Mouse (Mus musculus) regulatory T cell (primary cell): ENCODE measurements around the gene Atp7a.

Source experiments
- in situ Hi-C: fragments of 300-600 bp; cut with MboI, MseI; formaldehyde crosslinking; loops from one replicate; pipeline ENCODE4 v1.15.1; 2025; ENCODE audit warnings: high pct_unique_total_duplicates

Atp7a gene

DNA sequence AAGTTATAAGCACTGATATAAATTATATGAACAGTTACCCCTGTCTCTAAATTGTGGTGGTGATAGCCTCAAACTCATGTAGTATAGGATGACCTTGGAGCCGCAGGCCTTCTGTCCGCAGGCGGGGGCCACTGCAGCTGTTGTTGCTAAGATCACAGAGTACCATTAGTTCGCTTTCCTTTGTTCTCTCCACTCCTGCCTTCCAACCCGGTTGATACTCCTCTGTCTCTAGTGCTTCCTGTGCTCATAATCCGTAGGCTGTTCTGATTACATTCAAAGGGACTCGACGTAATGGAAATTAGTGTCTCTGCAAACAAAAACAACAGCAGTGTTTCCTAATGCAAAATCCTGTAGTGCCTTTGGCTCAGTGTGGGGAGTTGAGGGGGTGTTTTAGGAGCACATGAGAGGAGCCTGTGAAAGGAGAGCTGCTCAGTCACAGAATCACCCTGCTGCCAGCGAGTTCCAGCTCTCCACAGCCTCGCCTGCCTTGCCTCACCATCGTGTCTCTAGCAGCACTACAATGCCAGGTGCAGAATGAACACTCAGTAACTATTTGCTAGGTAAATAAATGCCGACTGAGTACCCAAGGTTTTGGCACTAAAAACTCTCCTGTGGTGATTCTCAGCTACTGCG is 53.9 kb downstream of the Atp7a start:
- in situ Hi-C loops = no loop called here

DNA sequence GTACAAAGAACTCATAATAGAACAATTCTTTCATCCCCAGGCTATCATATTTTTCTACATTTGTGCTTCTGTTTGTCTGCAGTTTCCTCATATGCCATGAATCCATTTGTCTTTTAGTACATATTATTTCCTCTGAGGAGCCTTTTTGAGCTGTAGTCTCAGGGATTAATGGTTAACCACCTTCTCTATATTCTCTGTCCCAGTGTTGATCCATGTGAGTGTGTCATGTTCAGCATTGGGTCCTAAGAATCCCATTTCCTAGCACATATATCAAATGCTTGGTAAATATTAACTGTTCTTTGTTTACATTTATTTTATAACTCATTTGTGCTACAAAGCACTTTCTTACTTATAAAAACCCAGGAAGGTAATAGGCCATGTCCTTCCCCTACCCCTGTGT is 55.4 kb downstream of the Atp7a start:
- in situ Hi-C loops = no loop called here

DNA sequence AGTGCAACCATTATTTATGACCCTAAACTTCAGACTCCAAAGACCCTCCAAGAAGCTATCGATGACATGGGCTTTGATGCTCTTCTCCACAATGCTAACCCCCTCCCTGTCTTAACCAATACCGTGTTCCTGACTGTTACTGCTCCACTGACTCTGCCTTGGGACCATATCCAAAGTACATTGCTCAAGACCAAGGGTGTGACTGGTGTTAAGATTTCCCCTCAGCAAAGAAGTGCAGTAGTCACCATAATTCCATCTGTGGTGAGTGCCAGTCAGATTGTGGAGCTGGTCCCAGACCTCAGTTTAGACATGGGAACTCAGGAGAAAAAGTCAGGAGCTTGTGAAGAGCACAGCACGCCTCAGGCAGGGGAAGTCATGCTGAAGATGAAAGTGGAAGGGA is 58.1 kb downstream of the Atp7a start:
- in situ Hi-C loops = no loop called here

DNA sequence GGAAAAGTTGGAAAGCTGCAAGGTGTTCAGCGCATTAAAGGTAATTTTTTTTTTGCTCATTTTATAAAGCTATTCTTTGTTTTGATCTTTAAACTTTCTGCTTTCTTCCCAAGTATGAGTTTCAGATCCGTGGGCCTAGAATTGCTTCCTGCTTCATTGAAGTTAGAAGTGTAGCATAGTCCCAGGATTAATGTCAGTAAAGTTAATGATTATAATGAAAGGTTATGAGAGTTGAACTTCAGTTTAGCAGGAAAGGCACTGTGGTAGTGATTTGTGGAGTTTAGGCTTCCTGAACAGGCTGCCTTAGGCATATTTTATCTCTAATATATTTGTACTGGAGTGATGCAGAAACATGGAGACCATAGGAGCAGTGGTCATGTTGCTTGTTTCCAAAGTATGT is 58.5 kb downstream of the Atp7a start:
- in situ Hi-C loops = no loop called here

DNA sequence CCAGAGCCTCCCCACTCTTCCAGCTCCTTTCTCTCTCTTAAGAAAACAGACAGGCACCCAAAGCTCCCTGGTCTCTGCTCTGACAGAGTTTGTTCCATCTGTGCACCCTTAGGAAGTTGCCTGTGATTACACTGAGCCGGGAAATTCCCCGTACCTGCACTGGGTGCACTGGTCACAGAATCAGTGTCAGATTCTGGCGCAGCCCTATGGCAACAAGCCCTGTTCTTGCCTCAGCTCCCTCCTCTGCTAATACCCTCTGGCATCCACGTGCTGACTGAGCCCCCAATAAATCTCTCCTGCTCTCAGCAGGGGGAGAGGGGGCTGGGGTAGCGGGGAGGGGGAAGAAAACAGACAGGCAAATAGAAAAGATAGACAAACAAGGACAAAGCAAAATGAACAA is 65.9 kb downstream of the Atp7a start:
- in situ Hi-C loops = no loop called here

DNA sequence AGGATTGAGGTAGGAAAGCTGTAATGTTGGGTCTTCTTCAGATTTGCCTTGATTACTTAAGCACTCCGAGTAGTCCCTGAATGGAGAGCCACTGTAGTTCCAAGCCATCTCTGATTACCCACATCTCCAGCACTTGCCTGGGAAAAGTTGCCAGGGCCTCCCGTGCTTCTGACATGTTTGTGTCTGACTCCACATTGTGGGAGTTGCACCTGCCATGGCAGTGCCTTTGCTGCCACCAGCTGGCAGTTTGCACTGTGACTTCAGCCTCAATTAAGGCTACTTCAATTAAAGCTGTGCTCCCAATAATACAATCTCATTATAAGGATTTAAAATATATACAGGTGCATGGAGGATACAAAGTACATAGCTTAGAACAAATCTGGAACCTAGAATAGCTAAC is 78.4 kb downstream of the Atp7a start:
- in situ Hi-C loops = loop anchor here (10.0 kb wide), 1 partner anchor 1359 kb away; no protein-coding TSS in a partner anchor

DNA sequence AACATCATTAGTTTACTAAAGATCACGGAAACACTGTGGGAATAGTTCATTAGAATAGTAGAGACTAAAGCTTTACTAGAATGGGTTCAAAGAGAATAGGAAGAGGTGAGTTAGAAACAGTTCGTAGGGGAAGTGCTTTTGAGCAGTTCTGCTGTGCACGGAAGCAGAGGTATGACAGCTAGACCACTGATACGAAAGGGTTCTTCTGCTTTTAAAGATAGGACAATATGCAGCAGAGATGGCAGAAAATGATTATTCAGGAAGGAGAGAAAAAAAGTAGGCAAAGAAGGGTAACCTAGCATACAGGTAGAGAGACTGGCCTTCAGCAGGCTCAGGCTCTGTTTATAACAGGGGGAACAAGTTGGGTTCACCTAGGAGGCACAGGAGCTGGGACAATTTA is 86.8 kb downstream of the Atp7a start:
- in situ Hi-C loops = no loop called here

DNA sequence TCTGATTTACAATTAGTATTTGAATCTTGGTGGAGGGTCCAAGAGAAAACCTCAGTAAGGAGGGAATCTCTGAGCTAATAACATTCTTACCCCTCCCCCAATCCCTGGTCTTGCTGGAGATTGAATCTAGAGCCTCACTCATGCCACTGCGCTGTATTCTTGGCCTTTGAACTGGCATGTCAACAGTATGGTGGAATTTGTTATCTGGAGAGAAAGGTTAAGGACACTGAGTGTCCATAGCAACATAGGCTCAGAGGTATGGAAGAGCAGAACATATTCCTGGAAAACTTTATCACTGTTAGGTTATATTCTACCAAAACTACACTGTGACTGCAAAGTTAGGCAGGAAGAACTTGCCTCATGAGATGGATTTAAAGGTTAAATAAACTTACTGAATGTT is 87.6 kb downstream of the Atp7a start:
- in situ Hi-C loops = no loop called here

DNA sequence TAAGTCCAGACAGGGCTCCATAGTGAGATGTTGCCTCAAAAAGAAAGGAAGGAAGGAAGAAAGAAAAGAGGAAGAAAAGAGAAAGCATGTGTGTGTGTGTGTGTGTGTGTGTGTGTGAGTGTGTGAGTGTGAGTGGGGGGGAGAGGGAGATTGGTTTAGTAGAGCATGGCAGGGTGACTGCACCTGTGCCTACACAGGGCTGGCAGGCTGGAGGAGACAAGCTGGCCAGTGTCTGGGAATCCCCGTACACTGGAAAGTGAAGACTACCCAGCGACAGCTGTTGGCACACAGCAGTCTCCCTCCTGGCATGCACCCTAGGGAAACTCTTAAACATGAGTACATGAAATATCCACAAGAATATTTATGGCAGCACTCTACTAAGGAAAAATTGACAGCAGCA is 95.7 kb downstream of the Atp7a start:
- in situ Hi-C loops = no loop called here

DNA sequence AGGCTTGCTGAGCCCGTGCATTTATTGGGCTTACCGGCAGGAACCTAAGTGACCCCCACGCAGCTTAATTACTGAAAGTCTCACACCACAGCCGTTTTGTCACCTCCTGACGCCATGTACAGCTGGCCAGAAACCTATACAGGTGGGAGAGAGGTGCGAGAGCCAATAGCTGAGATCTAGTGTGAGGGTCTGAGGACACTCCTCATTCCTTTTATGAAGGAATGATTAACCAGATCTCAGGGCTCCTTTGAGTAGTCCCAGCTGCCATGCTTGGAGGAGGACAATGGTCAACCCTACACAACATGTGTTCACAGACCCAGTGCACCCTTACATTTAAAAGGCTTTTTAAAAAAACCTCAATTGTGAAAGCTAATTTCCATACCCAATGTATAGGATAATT is 101.2 kb downstream of the Atp7a start:
- in situ Hi-C loops = no loop called here

DNA sequence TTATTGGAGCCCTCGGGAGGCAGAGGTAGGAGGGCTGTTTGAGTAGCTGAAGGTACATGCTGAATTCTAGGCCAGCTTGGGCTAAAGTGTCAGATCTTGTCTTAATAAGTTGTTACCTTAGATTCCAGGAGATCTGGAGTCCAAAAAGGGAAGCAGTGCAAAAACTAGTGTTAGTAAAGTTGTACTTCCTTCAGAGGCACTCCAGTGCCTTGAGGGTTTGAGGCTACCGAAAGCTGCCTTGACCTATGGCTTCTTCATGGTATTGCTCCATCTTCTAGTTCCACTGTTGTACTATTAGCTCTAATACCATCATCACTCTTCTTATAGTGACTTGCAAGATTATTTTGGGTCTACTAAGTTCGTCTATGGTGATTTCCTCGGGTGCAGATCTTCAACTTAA is 102.8 kb downstream of the Atp7a start:
- in situ Hi-C loops = no loop called here

DNA sequence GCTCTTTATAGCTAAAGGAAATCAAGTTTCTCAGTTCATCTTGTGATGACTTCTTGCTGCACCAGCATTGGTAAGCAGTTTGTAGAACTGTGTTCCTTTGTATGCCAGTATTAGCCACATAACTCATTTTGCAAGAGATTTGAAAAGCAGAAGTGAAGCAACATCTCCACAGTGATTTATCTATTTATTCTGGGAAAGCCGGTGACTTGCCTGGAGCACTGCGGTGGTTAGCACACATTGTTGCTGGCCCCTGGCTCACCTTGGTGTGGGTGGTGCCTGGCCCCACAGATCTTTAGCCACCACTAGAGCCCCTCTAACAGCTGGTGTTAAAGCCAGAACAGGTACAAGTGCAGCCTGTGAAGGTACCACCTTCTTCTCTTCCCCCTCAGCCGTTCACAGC is 107.8 kb downstream of the Atp7a start:
- in situ Hi-C loops = no loop called here

DNA sequence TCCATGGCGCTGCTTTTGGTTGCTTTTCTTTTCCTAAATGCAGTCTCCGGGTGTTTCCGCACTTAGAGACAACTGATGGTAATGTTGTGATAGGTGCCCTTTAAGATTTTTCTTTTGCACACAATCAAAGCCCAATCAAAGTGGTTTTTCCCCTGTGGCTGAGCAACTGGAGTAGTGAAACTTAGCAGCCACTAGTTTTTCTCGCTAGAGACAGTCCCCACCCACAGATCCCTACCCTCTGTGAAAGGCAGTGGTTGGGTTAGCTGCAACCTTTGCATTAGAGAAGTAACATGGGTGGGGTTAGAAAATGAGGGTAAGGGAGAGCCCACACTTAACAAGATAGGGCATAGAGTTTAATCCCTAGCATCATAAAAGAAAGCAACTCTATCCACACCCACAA is 108.4 kb downstream of the Atp7a start:
- in situ Hi-C loops = no loop called here

DNA sequence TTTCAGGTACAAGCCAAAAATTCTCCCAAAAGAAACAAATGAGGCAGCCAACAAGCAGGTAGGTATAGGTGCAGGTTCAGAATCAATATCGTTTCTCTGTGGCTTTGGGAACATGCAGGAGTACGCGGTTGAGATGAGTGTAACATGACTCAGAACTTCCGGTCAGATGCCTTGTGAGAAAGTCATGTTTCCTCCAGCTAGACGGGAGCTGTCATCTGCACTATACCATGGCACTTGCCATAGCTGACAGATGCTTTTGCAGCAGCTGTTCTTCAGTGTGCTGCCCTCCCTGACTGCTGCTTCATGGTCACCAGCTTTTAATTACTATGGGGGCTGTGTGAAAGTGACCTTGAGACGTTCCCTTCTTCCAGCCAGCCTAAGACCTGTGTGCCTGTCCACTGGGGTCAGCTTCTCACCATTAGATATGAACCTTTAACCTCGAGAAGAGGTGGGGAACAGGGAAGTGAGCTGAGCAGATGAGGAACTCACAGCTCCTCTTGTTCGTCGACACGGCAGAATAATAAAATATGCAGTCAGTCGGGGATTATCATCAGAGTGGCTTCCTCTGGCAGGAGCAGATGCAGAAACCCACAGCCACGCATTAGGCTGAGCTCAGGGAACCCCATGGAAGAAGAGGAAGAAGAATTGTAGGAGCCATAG is 109.0 kb downstream of the Atp7a start:
- in situ Hi-C loops = no loop called here

DNA sequence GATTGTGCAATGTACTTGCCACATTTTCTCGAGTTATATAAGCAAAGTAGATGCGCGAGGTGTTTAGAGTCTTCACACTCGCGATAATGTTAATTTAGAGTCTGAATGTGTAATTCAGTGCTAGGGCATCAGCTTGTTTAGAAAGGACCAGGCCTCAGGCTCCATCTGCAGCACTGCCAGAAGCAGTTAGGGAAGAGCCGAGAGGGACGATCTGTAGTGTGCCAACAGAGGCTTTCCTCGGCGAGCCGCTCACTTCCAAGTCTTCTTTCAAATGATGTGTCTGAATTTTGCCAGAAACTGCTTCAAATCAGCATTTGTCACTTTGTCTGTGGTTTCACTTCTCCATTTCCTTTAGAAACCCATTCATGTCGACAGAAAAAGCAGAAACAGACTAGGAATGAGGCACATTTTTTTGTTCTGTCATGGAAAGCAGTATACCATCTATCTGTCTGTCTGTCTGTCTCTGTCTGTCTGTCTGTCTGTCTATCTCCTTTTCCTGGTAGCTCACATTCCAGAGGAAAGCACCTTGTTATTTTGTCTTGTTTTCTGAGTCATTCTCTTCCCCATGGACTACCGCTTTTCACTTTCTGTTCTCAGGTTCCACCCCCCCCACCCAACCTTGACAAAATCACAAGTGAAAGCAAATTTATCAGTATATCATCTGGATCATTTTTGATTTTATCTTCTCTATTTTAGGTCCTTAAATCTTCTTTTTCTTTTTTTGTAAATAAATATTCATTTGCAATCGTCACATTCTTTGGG is 112.4 kb downstream of the Atp7a start:
- in situ Hi-C loops = no loop called here

DNA sequence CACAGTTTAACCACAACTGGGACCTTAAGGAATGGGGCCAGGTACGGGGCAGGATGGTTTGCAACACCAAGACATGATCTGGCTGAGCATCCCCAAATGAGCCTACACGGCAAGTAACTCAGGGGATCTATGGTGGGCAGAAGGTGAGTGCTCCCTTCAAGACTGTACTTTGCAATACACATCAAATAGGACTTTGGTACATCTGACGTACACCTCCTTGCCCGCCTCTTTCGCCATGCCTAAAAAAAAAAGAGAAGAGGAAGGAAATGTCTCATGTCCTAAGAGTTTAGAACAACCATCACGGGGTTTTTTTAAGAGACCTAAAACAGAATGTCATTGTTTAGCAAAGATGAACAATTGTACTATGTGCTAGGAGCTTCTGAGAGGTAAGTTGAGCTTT is 115.9 kb downstream of the Atp7a start, which contains the start of gene Tlr13:
TSS of gene Tlr13 (plus strand) at position 269 of the 400 bp plus-strand sequence.
- in situ Hi-C loops = no loop called here

DNA sequence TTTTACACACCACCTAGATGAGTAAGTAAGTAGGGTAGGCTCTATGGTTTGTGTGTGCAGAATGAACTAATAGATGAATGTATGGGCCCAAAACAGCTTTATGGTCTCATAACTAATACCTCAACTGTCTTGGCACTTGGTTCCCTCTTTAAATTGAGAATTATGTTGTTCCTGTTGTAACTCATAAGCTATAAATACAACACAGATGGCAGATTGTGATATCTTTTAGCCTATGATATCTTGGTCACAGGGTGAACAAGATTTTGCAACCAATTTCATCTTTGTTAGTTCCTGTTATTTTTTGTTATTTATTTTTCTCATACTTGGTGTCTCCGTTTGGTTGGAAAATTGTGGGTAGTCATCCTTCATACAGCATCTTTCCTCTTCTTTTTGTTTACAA is 121.1 kb downstream of the Atp7a start:
- in situ Hi-C loops = no loop called here

DNA sequence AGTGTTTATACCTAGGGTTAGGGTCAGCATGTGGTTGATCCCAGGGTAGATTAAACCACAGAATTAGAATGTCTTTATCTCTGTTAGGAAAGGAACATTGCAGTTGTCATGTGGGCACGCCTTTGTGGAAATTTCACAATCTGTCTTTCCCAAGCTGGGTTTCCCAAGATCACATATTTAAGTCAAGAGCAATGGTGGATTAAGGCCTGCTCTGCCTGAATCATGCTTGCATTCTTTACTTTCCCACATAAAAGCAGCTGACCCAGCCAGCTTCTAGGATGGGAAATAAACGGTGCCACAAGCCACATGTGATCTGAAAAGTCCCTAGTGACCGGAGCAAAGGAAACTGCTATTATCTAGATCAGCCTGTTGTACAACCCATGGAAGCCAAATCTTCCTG is 122.4 kb downstream of the Atp7a start:
- in situ Hi-C loops = no loop called here

DNA sequence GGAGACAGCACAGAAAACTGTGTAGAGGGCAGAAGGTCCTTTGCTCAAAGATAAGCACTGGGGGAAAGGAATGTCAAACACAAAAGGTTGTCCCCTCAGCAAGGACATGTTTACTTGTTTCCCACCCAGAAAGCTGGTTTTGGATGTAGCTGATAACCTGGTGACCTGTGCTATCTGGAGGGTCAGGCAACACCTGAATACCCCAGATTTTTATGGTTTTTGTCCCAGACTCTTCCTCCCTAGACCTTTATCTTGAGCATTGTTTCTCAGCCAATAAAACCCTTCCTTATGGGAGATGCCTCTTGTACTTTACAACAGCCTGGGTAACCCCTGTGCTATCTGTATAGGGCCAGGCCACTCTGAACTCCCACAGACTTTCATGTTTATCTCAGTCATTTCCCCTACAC is 127.1 kb downstream of the Atp7a start:
- in situ Hi-C loops = no loop called here

DNA sequence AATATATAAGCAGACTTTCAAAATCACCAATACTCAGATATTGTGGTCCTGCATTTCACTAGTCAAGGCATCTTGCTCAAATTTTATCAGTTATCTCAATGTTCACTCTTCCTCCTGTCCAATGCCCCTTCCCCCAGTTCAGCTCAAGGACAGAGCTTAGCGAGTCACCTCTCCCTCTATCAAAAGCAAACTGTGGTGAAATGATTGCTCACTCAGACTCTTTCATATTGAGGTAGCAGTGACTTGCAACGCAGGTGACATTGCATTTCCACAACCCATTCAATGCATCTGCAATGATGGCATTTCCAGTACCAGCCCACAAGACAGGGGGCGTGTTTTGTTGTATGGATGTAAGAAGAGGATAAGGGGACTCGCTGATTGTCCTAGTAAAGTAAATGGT is 128.8 kb downstream of the Atp7a start:
- in situ Hi-C loops = no loop called here

DNA sequence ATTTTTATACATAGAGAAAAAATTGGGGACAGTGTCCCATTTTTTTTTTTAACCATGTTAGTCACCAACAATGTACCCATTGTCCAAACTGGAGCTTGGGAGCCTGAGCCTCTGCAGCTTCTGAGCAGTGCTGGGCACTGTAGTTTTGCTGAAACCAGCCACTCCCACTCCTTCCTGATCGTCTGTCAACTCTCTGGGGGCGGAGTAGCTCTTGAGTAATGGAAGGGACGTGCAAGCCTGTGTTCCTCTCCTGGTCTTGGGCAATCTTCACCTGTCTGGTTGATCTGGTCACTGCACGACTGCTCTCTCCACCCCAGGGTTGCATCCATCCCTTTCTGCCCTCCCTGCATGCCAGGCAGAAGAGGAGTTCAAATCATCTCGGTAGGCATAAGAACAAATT is 136.9 kb downstream of the Atp7a start:
- in situ Hi-C loops = no loop called here

DNA sequence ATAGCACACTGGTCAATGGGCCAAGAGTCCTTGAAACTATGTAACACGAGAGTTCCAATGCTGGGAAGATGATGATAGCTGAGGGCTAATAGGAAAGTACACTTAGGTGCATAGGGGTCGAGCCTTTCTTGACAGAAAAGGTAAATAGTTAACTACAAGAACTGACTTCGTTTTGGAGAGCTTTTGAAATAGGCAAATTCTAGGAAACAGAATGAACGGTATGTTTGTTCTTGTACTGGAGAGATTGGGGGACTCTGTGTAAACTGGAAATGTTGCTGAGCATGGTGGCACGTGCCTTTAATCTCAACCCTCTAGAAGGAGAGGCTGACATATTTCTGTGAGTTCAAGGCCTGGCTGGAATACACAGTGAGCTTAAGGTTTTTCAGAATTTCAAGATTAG is 137.5 kb downstream of the Atp7a start:
- in situ Hi-C loops = no loop called here

DNA sequence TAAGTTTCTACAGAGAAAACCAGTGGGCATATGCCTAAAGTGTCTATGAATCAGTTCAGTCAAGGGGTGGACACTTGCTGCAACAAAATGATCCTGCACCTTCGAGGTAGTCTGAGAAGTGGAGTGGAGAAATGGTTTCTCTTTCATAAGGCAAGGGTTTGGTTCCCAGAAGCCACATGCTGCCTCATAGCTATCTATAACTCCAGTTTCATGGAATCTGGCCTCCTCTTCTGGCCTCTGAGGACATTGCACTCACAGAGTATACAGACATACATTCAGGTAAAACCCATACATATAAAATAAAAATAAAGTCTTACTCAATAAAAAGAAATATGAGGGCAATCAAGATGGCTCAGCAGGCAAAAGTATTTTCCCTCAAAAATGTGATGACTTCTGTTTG is 138.0 kb downstream of the Atp7a start:
- in situ Hi-C loops = loop anchor here (5.0 kb wide), 1 partner anchor 143 kb away; no protein-coding TSS in a partner anchor
